Mouse (Mus musculus) liver, adult (tissue): ENCODE data around the gene Pip4k2c.

Source experiments
- GATA4 ChIP-seq: IDR thresholded peaks from 2 replicates; pipeline ENCODE4 v1.6.1; 2014; ENCODE audit warnings: mild to moderate bottlenecking, low read length; ENCODE audit not compliant: insufficient replicate concordance

Pip4k2c gene

GRCm38 (mm10) chr10:127150471-127150872 lies 60.9 kb downstream of the Pip4k2c start:
- no peak for TF ChIP-seq GATA4

GRCm38 (mm10) chr10:127147135-127147534 lies 64.2 kb downstream of the Pip4k2c start:
- TF ChIP-seq GATA4: no peak
